Mouse (Mus musculus): ENCODE results near the gene Ndrg4. TPM values are rescaled to one million over a fixed set of nuclear protein-coding genes. Genes with fewer than 3 reads are reported as not detected.

Ndrg4 gene
- polyA plus RNA-seq, 1 experiment from 2014 or later: 225 TPM

DNA sequence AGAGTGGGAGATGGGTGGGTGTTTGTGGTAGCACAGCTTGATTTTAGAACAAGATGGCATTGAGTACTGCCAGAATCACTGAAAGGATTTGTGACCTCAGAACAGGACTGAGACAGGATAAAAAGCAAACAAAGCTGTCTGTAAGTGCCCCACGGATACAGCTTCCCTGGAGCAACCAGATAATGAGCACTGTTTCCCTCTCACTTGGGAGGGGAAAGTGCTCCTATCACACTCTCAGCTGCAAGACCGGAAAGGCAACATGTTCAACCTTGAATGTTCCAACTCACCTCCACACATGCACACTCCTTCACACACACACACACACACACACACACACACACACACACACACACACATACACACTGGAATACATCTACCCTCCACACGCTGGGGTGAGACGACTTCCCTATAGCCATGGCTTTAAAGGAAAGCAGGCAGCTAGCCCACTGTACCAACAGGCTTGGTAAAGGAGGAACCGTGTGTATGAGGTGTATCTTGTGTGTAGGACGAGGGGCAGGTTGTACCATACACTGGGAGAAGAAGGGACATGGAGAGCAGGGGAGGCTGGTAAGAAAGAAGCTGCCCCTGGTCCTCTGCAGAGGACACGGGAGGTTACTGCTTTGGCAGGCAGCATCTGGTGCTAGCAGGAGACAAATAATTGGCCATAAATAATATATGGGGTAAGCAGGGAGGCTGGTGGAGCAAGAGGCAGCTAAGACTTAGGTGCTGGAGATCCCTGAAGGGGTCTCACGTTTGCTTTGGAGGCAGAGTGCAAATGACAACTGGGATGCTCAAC, 8.4 kb upstream of the Ndrg4 start:
- no peak for ATAC-seq (replicated peaks; ENCODE audit: insufficient number of reproducible peaks, low FRiP score, low TSS enrichment)
- H3K36me3 ChIP-seq (ENCODE audit: control insufficient read depth, insufficient read depth, low read length): no peaks in the 10 kb centered on the region
- H3K4me2 ChIP-seq: no peak overlapping the region
- H3K4me3 ChIP-seq (ENCODE audit: low read depth, low read length): no peak overlapping the region
- 44% methylated on average over 8 of the region's 8 CpGs for WGBS (ENCODE audit: insufficient replicate concordance)
- no peak overlapping the region for H3K27ac ChIP-seq (ENCODE audit: low read depth, low read length)
- H3K9me3 ChIP-seq (replicated peaks; ENCODE audit: control insufficient read depth, low read length): no peaks in the 10 kb centered on the region
- H3K4me1 ChIP-seq (ENCODE audit: control insufficient read depth, insufficient read depth, low read length): peaks cover 6% of the 10 kb centered on the region; the same call in 1 of the 2 replicates
- H3K9ac ChIP-seq (ENCODE audit: low read depth, low read length): no peak overlapping the region
- no peaks in the 10 kb centered on the region for H3K27me3 ChIP-seq (ENCODE audit: control insufficient read depth, insufficient read depth, low read length)

DNA sequence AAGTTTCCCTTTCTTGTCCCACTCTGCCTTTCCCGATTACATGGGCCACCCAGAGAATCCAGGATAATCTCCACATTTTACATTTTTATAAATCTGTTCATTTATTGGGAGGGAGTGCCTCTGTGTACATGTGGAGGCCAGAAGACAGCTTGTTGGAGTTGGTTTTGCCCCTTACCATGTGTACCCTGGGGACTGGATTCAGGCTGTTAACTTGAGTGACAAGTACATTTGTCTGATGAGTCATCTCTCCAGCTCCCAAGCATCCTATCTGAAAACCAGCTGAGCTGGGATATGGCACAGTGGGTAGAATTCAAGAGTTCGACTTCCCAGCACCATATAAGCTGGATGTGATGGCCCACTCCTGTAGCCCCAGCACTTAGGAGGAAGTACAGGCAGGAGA, 6.8 kb upstream of the Ndrg4 start:
- Histone ChIP-seq H3K36me3 (ENCODE audit: control insufficient read depth, insufficient read depth, low read length) (no peaks in the 10 kb centered on the region), H3K27ac (ENCODE audit: low read depth, low read length) (no peak overlapping the region), H3K4me1 (ENCODE audit: control insufficient read depth, insufficient read depth, low read length) (no peaks in the 10 kb centered on the region), H3K4me3 (ENCODE audit: low read depth, low read length) (no peak overlapping the region), H3K9ac (ENCODE audit: low read depth, low read length) (no peak overlapping the region), H3K4me2 (no peak overlapping the region), H3K27me3 (ENCODE audit: control insufficient read depth, insufficient read depth, low read length) (peaks cover 8% of the 10 kb centered on the region; the same call in 1 of the 2 replicates), H3K9me3 (replicated peaks; ENCODE audit: control insufficient read depth, low read length) (no peaks in the 10 kb centered on the region)
- no peak for ATAC-seq (replicated peaks; ENCODE audit: insufficient number of reproducible peaks, low FRiP score, low TSS enrichment)
- 69% methylated on average over 2 of the region's 2 CpGs for WGBS (ENCODE audit: insufficient replicate concordance)

DNA sequence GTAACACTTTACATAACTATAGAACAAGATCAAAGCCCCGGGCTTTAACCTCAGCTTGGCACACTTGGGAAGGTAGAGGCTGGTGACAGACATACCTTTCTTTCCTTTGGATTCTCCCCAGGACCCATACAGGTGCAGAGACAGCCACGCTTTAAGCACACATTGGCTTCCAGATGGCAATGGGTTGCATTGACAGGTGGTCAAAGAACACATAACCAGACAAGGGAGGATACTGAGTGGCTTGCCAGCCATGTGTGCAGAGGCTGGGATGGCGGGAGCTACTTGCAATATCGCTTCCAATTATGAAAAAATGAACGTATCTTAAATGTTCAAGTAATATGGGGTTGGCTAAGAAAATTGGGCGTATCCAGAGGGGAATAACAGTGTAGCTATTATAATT, 4.9 kb upstream of the Ndrg4 start:
- WGBS (ENCODE audit: insufficient replicate concordance): 75% methylated on average over 6 of the region's 6 CpGs
- Histone ChIP-seq H3K27me3 (ENCODE audit: control insufficient read depth, insufficient read depth, low read length) (peaks cover 26% of the 10 kb centered on the region), H3K4me2 (no peak overlapping the region), H3K36me3 (ENCODE audit: control insufficient read depth, insufficient read depth, low read length) (no peaks in the 10 kb centered on the region), H3K27ac (ENCODE audit: low read depth, low read length) (no peak overlapping the region), H3K9ac (ENCODE audit: low read depth, low read length) (no peak overlapping the region), H3K4me3 (ENCODE audit: low read depth, low read length) (no peak overlapping the region), H3K9me3 (replicated peaks; ENCODE audit: control insufficient read depth, low read length) (no peaks in the 10 kb centered on the region), H3K4me1 (ENCODE audit: control insufficient read depth, insufficient read depth, low read length) (peaks cover 2% of the 10 kb centered on the region; the same call in 1 of the 2 replicates)
- ATAC-seq (replicated peaks; ENCODE audit: insufficient number of reproducible peaks, low FRiP score, low TSS enrichment): no peak

DNA sequence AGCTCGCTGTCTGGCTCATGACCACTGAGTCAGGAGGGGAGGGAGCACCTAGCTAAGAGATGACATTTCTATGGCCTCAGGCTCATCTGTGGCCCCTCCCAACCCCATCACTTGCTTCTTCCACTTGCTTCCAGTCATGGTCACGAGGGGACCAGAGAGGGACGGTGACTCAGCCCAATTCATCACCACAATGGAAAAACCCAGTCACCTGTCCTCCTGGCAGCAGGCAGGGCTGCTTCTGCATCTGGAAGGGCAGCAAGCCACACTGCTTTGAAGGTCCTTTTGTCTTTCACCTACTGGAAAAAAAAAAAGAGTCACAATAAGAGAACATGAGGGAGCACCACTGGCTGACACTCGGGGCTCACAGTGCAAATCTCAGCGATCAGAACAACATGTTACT, 4.0 kb upstream of the Ndrg4 start:
- Histone ChIP-seq H3K4me1 (ENCODE audit: control insufficient read depth, insufficient read depth, low read length) (peaks cover 2% of the 10 kb centered on the region), H3K9ac (ENCODE audit: low read depth, low read length) (no peak overlapping the region), H3K36me3 (ENCODE audit: control insufficient read depth, insufficient read depth, low read length) (no peaks in the 10 kb centered on the region), H3K27ac (ENCODE audit: low read depth, low read length) (no peak overlapping the region), H3K27me3 (ENCODE audit: control insufficient read depth, insufficient read depth, low read length) (peaks cover 35% of the 10 kb centered on the region), H3K9me3 (replicated peaks; ENCODE audit: control insufficient read depth, low read length) (no peaks in the 10 kb centered on the region), H3K4me3 (ENCODE audit: low read depth, low read length) (no peak overlapping the region), H3K4me2 (no peak overlapping the region)
- no peak for ATAC-seq (replicated peaks; ENCODE audit: insufficient number of reproducible peaks, low FRiP score, low TSS enrichment)
- WGBS (ENCODE audit: insufficient replicate concordance): 57% methylated on average over 5 of the region's 5 CpGs

DNA sequence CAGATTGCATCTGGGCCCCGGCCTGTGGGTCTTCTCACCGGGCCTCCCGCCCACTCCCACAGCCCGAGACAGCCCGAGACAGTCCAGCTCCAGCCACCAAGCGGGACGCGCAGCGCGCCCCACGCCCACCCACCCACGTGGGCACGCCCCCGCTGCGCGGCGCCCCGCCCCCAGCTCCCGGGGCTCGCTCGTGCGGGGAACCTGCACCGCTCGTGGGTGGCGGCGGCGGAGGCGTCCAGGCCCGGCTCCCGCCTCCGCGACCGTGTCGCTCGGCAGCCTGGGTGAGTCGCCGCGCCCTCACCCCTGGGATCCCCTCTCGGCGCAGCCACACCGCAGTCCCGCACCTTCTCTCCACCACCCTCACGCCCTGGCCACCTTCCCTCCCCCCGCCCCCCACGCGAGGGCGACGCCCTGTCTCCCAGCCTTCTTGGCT, 827 bp downstream of the Ndrg4 start:
- Histone ChIP-seq H3K4me3 (ENCODE audit: low read depth, low read length) (peak overlapping the region; percentile 58), H3K27me3 (ENCODE audit: control insufficient read depth, insufficient read depth, low read length) (peaks cover 62% of the 10 kb centered on the region), H3K27ac (ENCODE audit: low read depth, low read length) (no peak overlapping the region), H3K4me2 (peak overlapping the region; percentile 77), H3K36me3 (ENCODE audit: control insufficient read depth, insufficient read depth, low read length) (no peaks in the 10 kb centered on the region), H3K4me1 (ENCODE audit: control insufficient read depth, insufficient read depth, low read length) (peaks cover 2% of the 10 kb centered on the region), H3K9ac (ENCODE audit: low read depth, low read length) (peak overlapping the region; percentile 66), H3K9me3 (replicated peaks; ENCODE audit: control insufficient read depth, low read length) (no peaks in the 10 kb centered on the region)
- ATAC-seq (replicated peaks; ENCODE audit: insufficient number of reproducible peaks, low FRiP score, low TSS enrichment): peak; percentile 40
- 1% methylated on average over 30 of the region's 48 CpGs for WGBS (ENCODE audit: insufficient replicate concordance)

DNA sequence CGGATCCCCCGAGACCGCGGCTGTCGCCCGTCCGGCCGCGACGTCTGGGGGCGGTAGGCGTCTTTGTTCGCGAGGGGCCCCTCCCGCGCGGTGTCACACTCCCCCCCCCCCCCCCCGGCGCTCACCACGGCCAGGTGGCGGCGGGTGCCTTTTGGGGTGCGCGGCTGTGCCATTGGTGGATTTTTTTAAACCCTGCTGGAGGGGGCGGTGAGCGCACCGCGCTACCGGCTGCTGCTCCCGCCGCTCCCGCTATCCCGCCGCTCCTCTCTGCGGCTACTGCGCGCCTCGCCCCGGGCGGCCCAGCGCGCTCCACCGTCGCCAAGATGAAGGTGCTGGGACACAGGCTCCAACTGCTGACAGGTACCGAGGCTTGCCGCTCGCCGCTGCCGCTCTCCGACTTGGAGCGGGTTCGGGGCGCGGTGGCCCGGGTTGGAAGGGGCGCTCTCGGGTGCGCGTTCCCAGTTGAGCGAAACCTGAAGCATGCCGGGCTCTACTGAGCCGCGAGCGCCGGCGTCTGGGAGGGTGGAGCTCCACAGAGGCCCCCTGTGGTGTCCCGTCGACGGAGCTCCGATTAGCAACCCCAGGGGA, 1.3 kb downstream of the Ndrg4 start:
- Histone ChIP-seq H3K4me3 (ENCODE audit: low read depth, low read length) (peak overlapping the region; percentile 58), H3K9me3 (replicated peaks; ENCODE audit: control insufficient read depth, low read length) (no peaks in the 10 kb centered on the region), H3K36me3 (ENCODE audit: control insufficient read depth, insufficient read depth, low read length) (no peaks in the 10 kb centered on the region), H3K4me1 (ENCODE audit: control insufficient read depth, insufficient read depth, low read length) (peaks cover 2% of the 10 kb centered on the region), H3K4me2 (peak overlapping the region; percentile 77), H3K27ac (ENCODE audit: low read depth, low read length) (no peak overlapping the region), H3K27me3 (ENCODE audit: control insufficient read depth, insufficient read depth, low read length) (peaks cover 62% of the 10 kb centered on the region), H3K9ac (ENCODE audit: low read depth, low read length) (peak overlapping the region; percentile 66)
- ATAC-seq (replicated peaks; ENCODE audit: insufficient number of reproducible peaks, low FRiP score, low TSS enrichment): peak; percentile 19; the same call in 1 of the 2 replicates
- under 1% methylated on average over 55 of the region's 70 CpGs for WGBS (ENCODE audit: insufficient replicate concordance)

DNA sequence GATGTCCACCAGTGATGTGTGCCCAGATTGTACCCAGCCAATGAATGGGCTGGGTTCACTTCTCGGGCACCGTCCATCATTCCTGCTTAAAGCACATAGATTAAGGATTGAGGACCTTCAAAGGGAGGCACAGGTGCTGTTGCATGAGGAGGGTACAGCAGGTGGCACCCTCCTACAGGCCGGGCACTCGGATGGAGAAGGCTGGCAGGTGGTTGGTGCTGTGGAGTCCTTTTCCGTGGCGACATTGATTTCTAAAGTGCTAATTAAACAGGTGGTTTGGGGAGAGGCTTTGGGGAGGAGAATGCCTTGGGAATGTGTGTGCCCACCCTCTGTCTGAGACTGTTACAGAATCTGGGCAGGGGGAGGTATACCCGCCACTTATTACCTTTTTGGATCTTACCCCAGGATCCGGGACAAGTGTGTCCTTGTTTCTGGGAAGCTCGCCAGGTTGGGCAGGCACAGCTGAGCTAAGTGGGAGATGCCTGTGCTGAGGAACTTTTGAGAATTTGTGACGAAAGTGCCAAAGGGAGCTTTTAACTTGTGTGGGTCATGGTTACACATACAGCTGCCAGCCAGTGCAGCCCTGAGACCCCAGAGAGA, 11.4 kb downstream of the Ndrg4 start:
- peak overlapping the region; percentile 10; the same call in 1 of the 2 replicates for H3K27ac ChIP-seq (ENCODE audit: low read depth, low read length)
- H3K4me2 ChIP-seq: no peak overlapping the region
- no peaks in the 10 kb centered on the region for H3K36me3 ChIP-seq (ENCODE audit: control insufficient read depth, insufficient read depth, low read length)
- H3K9me3 ChIP-seq (replicated peaks; ENCODE audit: control insufficient read depth, low read length): no peaks in the 10 kb centered on the region
- WGBS (ENCODE audit: insufficient replicate concordance): 72% methylated on average over 10 of the region's 10 CpGs
- H3K4me1 ChIP-seq (ENCODE audit: control insufficient read depth, insufficient read depth, low read length): peaks cover 9% of the 10 kb centered on the region
- H3K9ac ChIP-seq (ENCODE audit: low read depth, low read length): no peak overlapping the region
- ATAC-seq (replicated peaks; ENCODE audit: insufficient number of reproducible peaks, low FRiP score, low TSS enrichment): no peak
- no peaks in the 10 kb centered on the region for H3K27me3 ChIP-seq (ENCODE audit: control insufficient read depth, insufficient read depth, low read length)
- H3K4me3 ChIP-seq (ENCODE audit: low read depth, low read length): no peak overlapping the region

DNA sequence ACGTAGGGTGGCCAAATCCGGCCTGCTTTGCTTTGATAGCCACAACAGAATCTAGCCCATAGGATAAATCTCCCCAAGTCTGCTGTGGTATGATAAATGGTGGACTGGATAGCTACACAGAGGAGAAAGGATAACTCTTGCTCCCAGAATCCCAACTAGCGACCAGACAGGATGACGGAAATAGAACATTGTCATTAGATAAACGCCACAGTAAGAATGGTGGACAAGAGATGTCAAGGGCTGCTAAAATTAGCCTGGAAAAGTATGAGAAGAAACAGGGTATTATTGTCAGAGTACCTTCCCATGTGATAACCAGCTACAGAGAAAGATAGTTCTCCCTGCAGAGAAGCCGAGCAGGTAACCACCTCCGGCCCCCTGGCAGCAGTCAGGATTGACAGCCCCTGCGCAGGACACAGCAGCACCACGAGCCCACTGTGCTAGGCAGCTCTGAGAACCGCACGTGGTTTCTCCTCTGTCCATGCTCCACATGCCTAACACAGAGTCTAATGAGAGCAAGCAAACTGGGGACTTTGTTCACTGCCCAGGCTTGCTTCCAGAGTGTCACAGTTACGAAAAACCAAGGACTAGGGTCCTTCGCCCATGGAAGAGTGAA, 14.3 kb downstream of the Ndrg4 start:
- peak overlapping the region; percentile 23; the same call in 1 of the 2 replicates for H3K4me2 ChIP-seq
- 0 out of 2 replicates have a peak, but pooled peaks have one; percentile 33 for ATAC-seq (replicated peaks; ENCODE audit: insufficient number of reproducible peaks, low FRiP score, low TSS enrichment)
- H3K27me3 ChIP-seq (ENCODE audit: control insufficient read depth, insufficient read depth, low read length): peaks cover 15% of the 10 kb centered on the region; the same call in 1 of the 2 replicates
- WGBS (ENCODE audit: insufficient replicate concordance): 46% methylated on average over 13 of the region's 13 CpGs
- H3K27ac ChIP-seq (ENCODE audit: low read depth, low read length): peak overlapping the region; percentile 87
- no peak overlapping the region for H3K9ac ChIP-seq (ENCODE audit: low read depth, low read length)
- H3K4me3 ChIP-seq (ENCODE audit: low read depth, low read length): no peak overlapping the region
- H3K36me3 ChIP-seq (ENCODE audit: control insufficient read depth, insufficient read depth, low read length): no peaks in the 10 kb centered on the region
- no peaks in the 10 kb centered on the region for H3K9me3 ChIP-seq (replicated peaks; ENCODE audit: control insufficient read depth, low read length)
- peaks cover 17% of the 10 kb centered on the region for H3K4me1 ChIP-seq (ENCODE audit: control insufficient read depth, insufficient read depth, low read length)
